In genomic region chr9:58107494-58107893, GRCm38 (mm10) we compare ENCODE assay signal across 14 mouse cellular contexts. TPM values are rescaled to one million over a fixed set of nuclear protein-coding genes. Genes with fewer than 3 reads are reported as not detected.
DNase-seq lines count a peak whose midpoint lies in the region; ATAC-seq lines count a peak whose summit lies in the region.
"Had no signal": no experiment of that assay in that cellular context is flagged by ENCODE, and none has a peak within 500 bp of the region (broad histone marks: within the 10 kb centered on the region; RNA-seq: fewer than 3 reads in every experiment).

No protein-coding gene starts in this region.

- intact Hi-C loops in left cerebral cortex, postnatal 14 days (cut with DNase I) = no loop called here

- H3K4me2 ChIP-seq in kidney, embryonic 15.5 days = no peak overlapping the region
- H3K4me2 ChIP-seq in forebrain, embryonic 13.5 days = no peak overlapping the region
- H3K4me2 ChIP-seq in hindbrain, embryonic 16.5 days (ENCODE audit: low read length) = no peak overlapping the region
- H3K4me2 ChIP-seq: embryonic facial prominence, embryonic 13.5 days; liver, embryonic 12.5 days had no signal

- no peak overlapping the region for H3K27ac ChIP-seq in kidney, embryonic 15.5 days
- peak overlapping the region; percentile 54 for H3K27ac ChIP-seq in forebrain, embryonic 13.5 days
- H3K27ac ChIP-seq in hindbrain, embryonic 16.5 days (ENCODE audit: low read depth, low read length) = peak overlapping the region; percentile 49; the same call in 1 of the 2 replicates
- H3K27ac ChIP-seq: embryonic facial prominence, embryonic 13.5 days; heart, embryonic 10.5 days; liver, embryonic 12.5 days had no signal

- DNase-seq in kidney, postnatal 4 days = peak; percentile 34 to 38
- DNase-seq in brain, adult 2 months (ENCODE audit: low read depth, low spot score) = peak; percentile 60
- DNase-seq in ovary, postnatal 36 days (ENCODE audit: low spot score) = no peak
- no peak for DNase-seq in left cerebral cortex, postnatal 14 days (ENCODE audit: low spot score in 2 of 2)
- DNase-seq in right cerebral cortex, postnatal 14 days = no peak
- DNase-seq: kidney, postnatal 14 days; lung, postnatal 36 days had no signal

- 62% methylated on average over 5 of the region's 5 CpGs for WGBS in kidney, embryonic 15.5 days
- WGBS in forebrain, embryonic 13.5 days = 58% methylated on average over 5 of the region's 5 CpGs
- whole genome bisulfite sequencing in hindbrain, embryonic 16.5 days = 30% methylated on average over 5 of the region's 5 CpGs

- H3K9me3 ChIP-seq in kidney, embryonic 15.5 days (replicated peaks) = no peaks in the 10 kb centered on the region
- H3K9me3 ChIP-seq in forebrain, embryonic 13.5 days (replicated peaks) = no peaks in the 10 kb centered on the region
- H3K9me3 ChIP-seq in hindbrain, embryonic 16.5 days (ENCODE audit: control insufficient read depth, low read length) = no peaks in the 10 kb centered on the region
- H3K9me3 ChIP-seq: embryonic facial prominence, embryonic 13.5 days; heart, embryonic 10.5 days; liver, embryonic 12.5 days had no signal

- no peak for ATAC-seq in kidney, embryonic 15.5 days (replicated peaks; ENCODE audit: low FRiP score)
- ATAC-seq in forebrain, embryonic 13.5 days = no peak
- no peak for ATAC-seq in hindbrain, embryonic 16.5 days
- ATAC-seq: CD4-positive, CD25-positive, alpha-beta regulatory T cell, adult 4 months; liver, embryonic 12.5 days had no signal

- no peak overlapping the region for H3K9ac ChIP-seq in kidney, embryonic 15.5 days
- no peak overlapping the region for H3K9ac ChIP-seq in forebrain, embryonic 13.5 days
- H3K9ac ChIP-seq in hindbrain, embryonic 16.5 days (ENCODE audit: low read depth, low read length) = no peak overlapping the region
- H3K9ac ChIP-seq: embryonic facial prominence, embryonic 13.5 days; liver, embryonic 12.5 days had no signal

- no peaks in the 10 kb centered on the region for H3K36me3 ChIP-seq in kidney, embryonic 15.5 days
- H3K36me3 ChIP-seq in forebrain, embryonic 13.5 days (ENCODE audit: poor library complexity, severe bottlenecking) = no peaks in the 10 kb centered on the region
- H3K36me3 ChIP-seq in hindbrain, embryonic 16.5 days (ENCODE audit: control insufficient read depth, insufficient read depth, low read length) = no peaks in the 10 kb centered on the region
- H3K36me3 ChIP-seq: embryonic facial prominence, embryonic 13.5 days; heart, embryonic 10.5 days; liver, embryonic 12.5 days had no signal

- no peaks in the 10 kb centered on the region for H3K27me3 ChIP-seq in kidney, embryonic 15.5 days
- no peaks in the 10 kb centered on the region for H3K27me3 ChIP-seq in forebrain, embryonic 13.5 days
- H3K27me3 ChIP-seq in hindbrain, embryonic 16.5 days (replicated peaks; ENCODE audit: control insufficient read depth, insufficient read depth, low read length) = no peaks in the 10 kb centered on the region
- H3K27me3 ChIP-seq: embryonic facial prominence, embryonic 13.5 days had no signal

- no peak overlapping the region for H3K4me3 ChIP-seq in kidney, embryonic 15.5 days (replicated peaks)
- H3K4me3 ChIP-seq in forebrain, embryonic 13.5 days = no peak overlapping the region
- no peak overlapping the region for H3K4me3 ChIP-seq in hindbrain, embryonic 16.5 days (ENCODE audit: low read length)
- H3K4me3 ChIP-seq: embryonic facial prominence, embryonic 13.5 days; heart, embryonic 10.5 days; liver, embryonic 12.5 days had no signal

- peaks cover 24% of the 10 kb centered on the region for H3K4me1 ChIP-seq in kidney, embryonic 15.5 days
- H3K4me1 ChIP-seq in forebrain, embryonic 13.5 days = peaks cover 74% of the 10 kb centered on the region
- peaks cover 30% of the 10 kb centered on the region for H3K4me1 ChIP-seq in hindbrain, embryonic 16.5 days (ENCODE audit: control insufficient read depth, insufficient read depth, low read depth, low read length)

RNA-seq across cellular contexts. Expression of gene Ccdc33, which starts 11.1 kb away (rescaled TPM):
- 0.29 and 0.44 TPM in 2 replicates for polyA plus RNA-seq in kidney, embryonic 15.5 days (2015; fragmentation: Nextera tagmentation; extraction: Ambion mirVana)
- polyA plus RNA-seq in forebrain, embryonic 13.5 days (2015; fragmentation: Nextera tagmentation; extraction: Ambion mirVana) = 1.1 and 1.8 TPM in 2 replicates
- 0.43 and 0.79 TPM in 2 replicates for polyA plus RNA-seq in hindbrain, embryonic 16.5 days (2015; fragmentation: Nextera tagmentation; extraction: Ambion mirVana)
- total RNA-seq in left cerebral cortex, postnatal 14 days (2021) = 1 to 10 TPM in 1 of 2 experiments, under 1 TPM in 1; 0.42 to 1.3 TPM
- polyA plus RNA-seq: CD4-positive, CD25-positive, alpha-beta regulatory T cell, adult 4 months; embryonic facial prominence, embryonic 13.5 days; heart, embryonic 10.5 days; liver, embryonic 12.5 days had no signal

RNA-seq across cellular contexts. Expression of gene Stra6, which starts 43.9 kb away (rescaled TPM):
- polyA plus RNA-seq in kidney, embryonic 15.5 days (2015; fragmentation: Nextera tagmentation; extraction: Ambion mirVana) = 28.0 and 29.7 TPM in 2 replicates
- 7.1 and 7.7 TPM in 2 replicates for polyA plus RNA-seq in forebrain, embryonic 13.5 days (2015; fragmentation: Nextera tagmentation; extraction: Ambion mirVana)
- polyA plus RNA-seq in hindbrain, embryonic 16.5 days (2015; fragmentation: Nextera tagmentation; extraction: Ambion mirVana) = 11.6 and 16.4 TPM in 2 replicates
- total RNA-seq in left cerebral cortex, postnatal 14 days (2021) = 10 to 100 TPM in 1 of 2 experiments, 1 to 10 TPM in 1; 7.7 to 10.4 TPM

Comparison
In these comparisons a context has a peak if more than half of its experiments do, and no peak if none do; other contexts are left out.
1. DNase-seq: peak in kidney, postnatal 4 days (2 of 2) and brain, adult 2 months (single experiment); none in ovary, postnatal 36 days (single experiment), left cerebral cortex, postnatal 14 days (0 of 2) and right cerebral cortex, postnatal 14 days (single experiment).